Mouse (Mus musculus) bone marrow, adult 2 months (tissue): ENCODE data around the gene Tnfsfm13.

Experiments used
- CTCF ChIP-seq: fragments of 200-500 bp; IDR thresholded peaks from 2 replicates; pipeline ENCODE4 v1.5.1; 2011; ENCODE audit warnings: low read length, control low read depth; ENCODE audit not compliant: control insufficient read depth, insufficient read depth
- POLR2A ChIP-seq: fragments of 200-500 bp; IDR thresholded peaks from 2 replicates; pipeline ENCODE4 v1.6.1; 2011; ENCODE audit warnings: low read depth, mild to moderate bottlenecking, control low read depth, low read length, borderline replicate concordance; ENCODE audit not compliant: control insufficient read depth

- peak; percentile 86 for TF ChIP-seq POLR2A
- no peak for TF ChIP-seq CTCF
Observed at GRCm38 (mm10) chr11:69672211-69672706, 23.6 kb downstream of the Tnfsfm13 start, which contains the start of gene Eif4a1.
